Mouse (Mus musculus): ENCODE measurements at regions not wholly inside any gene's neighbourhood (a gene's known extent, or its start where the extent isn't known, plus 50 kb on each side); places are given as distances from the start of the nearest gene placed in this dataset.

DNA sequence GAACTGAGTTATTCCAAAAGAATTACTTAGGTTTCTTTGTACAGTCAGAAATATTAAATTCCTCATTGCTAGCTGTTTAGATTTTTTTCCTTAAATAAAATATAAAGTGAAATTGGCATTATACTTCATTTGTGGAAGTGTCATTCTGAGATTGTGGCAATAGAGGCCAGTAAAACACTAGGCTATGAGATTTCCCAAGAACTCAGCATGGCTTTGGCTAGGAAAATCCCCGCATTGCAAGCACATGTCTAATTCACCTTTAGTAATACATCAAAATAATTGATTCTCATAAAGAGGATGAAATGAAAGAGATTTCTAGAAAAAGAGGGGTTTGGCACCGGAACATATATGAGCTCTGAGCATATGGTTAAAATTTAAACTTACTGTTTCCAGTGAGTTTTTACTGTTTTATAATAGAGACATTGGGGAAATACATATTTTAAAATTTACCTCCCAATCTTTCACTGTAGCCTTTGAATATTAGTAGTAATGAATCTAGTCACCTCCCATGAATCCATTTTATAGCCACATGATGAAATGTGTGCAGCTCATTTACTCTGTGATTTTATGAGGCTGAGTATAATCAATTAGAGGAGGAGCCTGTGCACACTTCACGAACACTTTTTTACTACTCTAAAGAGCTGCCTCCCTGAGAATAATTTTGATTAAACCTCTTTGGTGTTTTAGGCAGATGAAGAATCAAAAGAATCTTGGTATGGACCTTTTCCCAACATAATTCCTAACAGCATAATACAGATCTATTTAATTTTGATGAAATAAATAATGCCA is 242.6 kb upstream of the Manea start:
- no peaks in the 10 kb centered on the region for H3K9me3 ChIP-seq (ENCODE audit: control insufficient read depth, insufficient read depth, low read depth, low read length)
- no peak overlapping the region for H3K4me3 ChIP-seq (ENCODE audit: insufficient read depth in 1 of 2, low read depth in 1 of 2, low read length in 2 of 2, poor library complexity in 1 of 2, severe bottlenecking in 1 of 2)
- H3K27ac ChIP-seq (ENCODE audit: insufficient read depth, low read depth, low read length, poor library complexity, severe bottlenecking): no peak overlapping the region
- no peaks in the 10 kb centered on the region for H3K36me3 ChIP-seq (ENCODE audit: control insufficient read depth, insufficient read depth, low read length, poor library complexity, severe bottlenecking)
- no peaks in the 10 kb centered on the region for H3K4me1 ChIP-seq (ENCODE audit: control insufficient read depth in 2 of 2, insufficient read depth in 2 of 2, low read length in 2 of 2, poor library complexity in 1 of 2)
- in situ Hi-C loops (cut with MboI; ENCODE audit: low sequenced_read_pairs in 2 of 2, unreplicated experiment in 2 of 2): no loop called here
- DNase-seq (ENCODE audit: low read depth, low spot score): no peak
- H3K9ac ChIP-seq (ENCODE audit: insufficient read depth, low read depth, low read length, poor library complexity, severe bottlenecking): no peak overlapping the region
- no peak for TF ChIP-seq CHD2 (IDR thresholded peaks at IDR 0.05; ENCODE audit: low read depth, low read length)

DNA sequence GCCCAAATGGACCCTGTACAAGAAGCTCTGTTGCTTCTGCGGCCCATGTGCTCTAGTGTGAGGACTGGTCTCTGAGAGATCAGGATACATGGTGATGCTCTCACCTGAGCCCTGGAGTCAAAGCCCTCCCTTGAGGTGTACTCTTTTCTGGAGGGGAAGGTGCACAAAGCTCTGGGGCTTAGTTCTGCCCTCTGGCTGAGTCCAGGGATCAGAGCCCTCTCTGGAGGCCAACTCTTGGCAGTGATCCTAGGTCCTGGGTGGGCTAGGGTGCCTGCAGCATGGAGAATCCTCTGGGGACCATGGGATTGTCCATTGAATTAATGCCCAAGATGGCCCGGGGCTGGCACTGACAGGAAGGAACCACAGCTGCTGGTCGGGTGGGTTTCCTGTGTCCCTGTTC is 209.0 kb upstream of the Manea start:
- Histone ChIP-seq H3K4me3 (ENCODE audit: insufficient read depth in 1 of 2, low read depth in 1 of 2, low read length in 2 of 2, poor library complexity in 1 of 2, severe bottlenecking in 1 of 2) (no peak overlapping the region), H3K27ac (ENCODE audit: insufficient read depth, low read depth, low read length, poor library complexity, severe bottlenecking) (no peak overlapping the region), H3K36me3 (ENCODE audit: control insufficient read depth, insufficient read depth, low read length, poor library complexity, severe bottlenecking) (no peaks in the 10 kb centered on the region), H3K4me1 (ENCODE audit: control insufficient read depth in 2 of 2, insufficient read depth in 2 of 2, low read length in 2 of 2, poor library complexity in 1 of 2) (no peaks in the 10 kb centered on the region), H3K9ac (ENCODE audit: insufficient read depth, low read depth, low read length, poor library complexity, severe bottlenecking) (no peak overlapping the region), H3K9me3 (ENCODE audit: control insufficient read depth, insufficient read depth, low read depth, low read length) (no peaks in the 10 kb centered on the region)
- no peak for DNase-seq (ENCODE audit: low read depth, low spot score)
- no peak for TF ChIP-seq ZC3H11A (IDR thresholded peaks at IDR 0.05; ENCODE audit: borderline replicate concordance, low read depth, low read length)
- no peak for TF ChIP-seq ZNF384 (IDR thresholded peaks at IDR 0.05; ENCODE audit: low read depth, low read length)
- TF ChIP-seq CHD2 (IDR thresholded peaks at IDR 0.05; ENCODE audit: low read depth, low read length): no peak
- TF ChIP-seq MAFK (IDR thresholded peaks at IDR 0.05; ENCODE audit: insufficient read depth, low read depth, low read length): no peak
- in situ Hi-C loops (cut with MboI; ENCODE audit: low sequenced_read_pairs in 2 of 2, unreplicated experiment in 2 of 2): no loop called here

DNA sequence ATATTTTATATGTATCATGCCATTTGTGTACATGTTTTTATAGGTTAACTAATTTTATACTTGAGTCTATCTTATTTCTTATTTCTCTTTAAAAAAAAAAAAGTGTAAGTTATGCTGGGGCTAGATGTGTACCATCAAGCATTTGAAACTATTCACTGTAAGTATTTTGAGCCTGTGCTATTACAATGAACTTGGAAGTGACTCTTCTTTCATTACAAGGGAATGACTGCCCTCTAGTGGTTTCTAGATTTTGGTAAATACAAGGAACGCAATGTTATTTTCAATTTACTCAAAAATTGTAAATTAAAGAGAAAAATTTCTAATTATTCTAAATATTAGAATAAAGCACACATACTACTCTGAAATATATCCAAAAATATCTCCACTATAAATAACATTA is 197.1 kb upstream of the Manea start:
- no peak overlapping the region for H3K9ac ChIP-seq (ENCODE audit: insufficient read depth, low read depth, low read length, poor library complexity, severe bottlenecking)
- H3K4me3 ChIP-seq (ENCODE audit: insufficient read depth in 1 of 2, low read depth in 1 of 2, low read length in 2 of 2, poor library complexity in 1 of 2, severe bottlenecking in 1 of 2): no peak overlapping the region
- in situ Hi-C loops (cut with MboI; ENCODE audit: low sequenced_read_pairs in 2 of 2, unreplicated experiment in 2 of 2): no loop called here
- DNase-seq (ENCODE audit: low read depth, low spot score): peak; percentile 29
- no peak overlapping the region for H3K27ac ChIP-seq (ENCODE audit: insufficient read depth, low read depth, low read length, poor library complexity, severe bottlenecking)
- H3K4me1 ChIP-seq (ENCODE audit: control insufficient read depth in 2 of 2, insufficient read depth in 2 of 2, low read length in 2 of 2, poor library complexity in 1 of 2): no peaks in the 10 kb centered on the region
- H3K9me3 ChIP-seq (ENCODE audit: control insufficient read depth, insufficient read depth, low read depth, low read length): no peaks in the 10 kb centered on the region
- TF ChIP-seq ZC3H11A (IDR thresholded peaks at IDR 0.05; ENCODE audit: borderline replicate concordance, low read depth, low read length) (peak; percentile 76), HCFC1 (IDR thresholded peaks at IDR 0.05; ENCODE audit: borderline replicate concordance, insufficient read depth, low read length) (no peak)
- no peaks in the 10 kb centered on the region for H3K36me3 ChIP-seq (ENCODE audit: control insufficient read depth, insufficient read depth, low read length, poor library complexity, severe bottlenecking)

DNA sequence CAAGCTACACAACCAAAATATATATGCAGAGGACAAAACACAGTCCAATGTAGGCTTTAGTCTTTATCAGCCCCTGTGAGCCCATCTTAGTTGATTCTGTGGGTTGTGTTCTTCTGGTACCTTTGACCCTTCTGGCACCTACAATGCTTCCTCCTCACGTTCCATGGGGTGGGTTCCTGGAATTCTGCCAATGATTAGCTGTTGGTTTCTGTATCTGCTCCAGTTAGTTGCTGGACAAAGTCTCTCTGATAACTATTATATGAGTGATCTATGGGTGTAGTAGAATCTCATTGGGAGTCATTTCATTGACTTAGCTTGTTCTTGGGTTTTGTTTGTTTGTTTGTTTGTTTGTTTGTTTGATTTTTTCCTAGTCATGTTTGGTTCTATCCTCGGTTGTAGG is 195.8 kb upstream of the Manea start:
- H3K4me3 ChIP-seq (ENCODE audit: insufficient read depth in 1 of 2, low read depth in 1 of 2, low read length in 2 of 2, poor library complexity in 1 of 2, severe bottlenecking in 1 of 2): no peak overlapping the region
- no peak overlapping the region for H3K9ac ChIP-seq (ENCODE audit: insufficient read depth, low read depth, low read length, poor library complexity, severe bottlenecking)
- no peak for DNase-seq (ENCODE audit: low read depth, low spot score)
- H3K9me3 ChIP-seq (ENCODE audit: control insufficient read depth, insufficient read depth, low read depth, low read length): no peaks in the 10 kb centered on the region
- no peak overlapping the region for H3K27ac ChIP-seq (ENCODE audit: insufficient read depth, low read depth, low read length, poor library complexity, severe bottlenecking)
- TF ChIP-seq ZNF384 (IDR thresholded peaks at IDR 0.05; ENCODE audit: low read depth, low read length) (no peak), ZC3H11A (IDR thresholded peaks at IDR 0.05; ENCODE audit: borderline replicate concordance, low read depth, low read length) (no peak), CHD2 (IDR thresholded peaks at IDR 0.05; ENCODE audit: low read depth, low read length) (no peak), MAFK (IDR thresholded peaks at IDR 0.05; ENCODE audit: insufficient read depth, low read depth, low read length) (no peak), HCFC1 (IDR thresholded peaks at IDR 0.05; ENCODE audit: borderline replicate concordance, insufficient read depth, low read length) (no peak)
- in situ Hi-C loops (cut with MboI; ENCODE audit: low sequenced_read_pairs in 2 of 2, unreplicated experiment in 2 of 2): no loop called here
- H3K4me1 ChIP-seq (ENCODE audit: control insufficient read depth in 2 of 2, insufficient read depth in 2 of 2, low read length in 2 of 2, poor library complexity in 1 of 2): no peaks in the 10 kb centered on the region
- H3K36me3 ChIP-seq (ENCODE audit: control insufficient read depth, insufficient read depth, low read length, poor library complexity, severe bottlenecking): no peaks in the 10 kb centered on the region

DNA sequence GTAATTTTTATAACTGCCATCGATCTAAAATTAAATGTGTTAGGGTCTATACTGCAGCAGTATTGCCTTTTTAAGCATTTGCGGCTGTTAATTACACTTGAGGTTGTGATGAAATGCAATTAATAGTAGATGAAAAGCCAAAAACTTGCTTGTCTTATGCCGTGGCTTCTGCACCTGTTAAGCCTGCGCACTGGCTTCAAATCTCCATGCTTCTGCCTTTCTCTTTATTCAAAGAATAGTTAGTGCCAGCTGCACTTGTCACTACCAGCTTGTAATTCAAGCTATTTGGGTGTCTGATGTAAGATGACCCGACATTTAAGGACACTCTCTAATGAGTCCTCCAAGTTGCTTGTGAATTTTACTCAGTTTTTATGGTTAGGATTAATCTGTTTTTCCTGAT is 161.3 kb upstream of the Manea start:
- Histone ChIP-seq H3K4me3 (ENCODE audit: insufficient read depth in 1 of 2, low read depth in 1 of 2, low read length in 2 of 2, poor library complexity in 1 of 2, severe bottlenecking in 1 of 2) (no peak overlapping the region), H3K9me3 (ENCODE audit: control insufficient read depth, insufficient read depth, low read depth, low read length) (no peaks in the 10 kb centered on the region), H3K36me3 (ENCODE audit: control insufficient read depth, insufficient read depth, low read length, poor library complexity, severe bottlenecking) (no peaks in the 10 kb centered on the region), H3K27ac (ENCODE audit: insufficient read depth, low read depth, low read length, poor library complexity, severe bottlenecking) (no peak overlapping the region), H3K4me1 (ENCODE audit: control insufficient read depth in 2 of 2, insufficient read depth in 2 of 2, low read length in 2 of 2, poor library complexity in 1 of 2) (no peaks in the 10 kb centered on the region), H3K9ac (ENCODE audit: insufficient read depth, low read depth, low read length, poor library complexity, severe bottlenecking) (no peak overlapping the region)
- in situ Hi-C loops (cut with MboI; ENCODE audit: low sequenced_read_pairs in 2 of 2, unreplicated experiment in 2 of 2): no loop called here
- no peak for DNase-seq (ENCODE audit: low read depth, low spot score)
- TF ChIP-seq MAFK (IDR thresholded peaks at IDR 0.05; ENCODE audit: insufficient read depth, low read depth, low read length) (no peak), ZNF384 (IDR thresholded peaks at IDR 0.05; ENCODE audit: low read depth, low read length) (no peak), HCFC1 (IDR thresholded peaks at IDR 0.05; ENCODE audit: borderline replicate concordance, insufficient read depth, low read length) (no peak), ZC3H11A (IDR thresholded peaks at IDR 0.05; ENCODE audit: borderline replicate concordance, low read depth, low read length) (no peak), CHD2 (IDR thresholded peaks at IDR 0.05; ENCODE audit: low read depth, low read length) (no peak)
